ENCODE assay signal across 19 mouse cellular contexts in genomic region chr4:116192286-116192835, GRCm38 (mm10). TPM values are rescaled to one million over a fixed set of nuclear protein-coding genes. Genes with fewer than 3 reads are reported as not detected.
DNase-seq lines count a peak whose midpoint lies in the region; ATAC-seq lines count a peak whose summit lies in the region.
"Had no signal": no experiment of that assay in that cellular context is flagged by ENCODE, and none has a peak within 500 bp of the region (broad histone marks: within the 10 kb centered on the region; RNA-seq: fewer than 3 reads in every experiment).

No protein-coding gene starts in this region.

- no peaks in the 10 kb centered on the region for H3K27me3 ChIP-seq in heart, embryonic 12.5 days (replicated peaks)
- H3K27me3 ChIP-seq in midbrain, embryonic 15.5 days (replicated peaks): no peaks in the 10 kb centered on the region
- H3K27me3 ChIP-seq: embryonic facial prominence, embryonic 12.5 days; heart, embryonic 15.5 days; limb, embryonic 13.5 days; Patski had no signal

- 48% methylated on average over 4 of the region's 4 CpGs for WGBS in heart, embryonic 12.5 days
- 79% methylated on average over 4 of the region's 4 CpGs for WGBS in midbrain, embryonic 15.5 days

- peaks cover 16% of the 10 kb centered on the region for H3K4me1 ChIP-seq in heart, embryonic 12.5 days (replicated peaks)
- no peaks in the 10 kb centered on the region for H3K4me1 ChIP-seq in midbrain, embryonic 15.5 days
- H3K4me1 ChIP-seq: embryonic facial prominence, embryonic 12.5 days; limb, embryonic 13.5 days had no signal

- no peaks in the 10 kb centered on the region for H3K36me3 ChIP-seq in heart, embryonic 12.5 days
- H3K36me3 ChIP-seq in midbrain, embryonic 15.5 days (replicated peaks): no peaks in the 10 kb centered on the region
- H3K36me3 ChIP-seq: embryonic facial prominence, embryonic 12.5 days; heart, embryonic 15.5 days; limb, embryonic 13.5 days had no signal

- peak overlapping the region; percentile 28; the same call in 1 of the 2 replicates for H3K9ac ChIP-seq in heart, embryonic 12.5 days
- H3K9ac ChIP-seq in midbrain, embryonic 15.5 days: no peak overlapping the region
- H3K9ac ChIP-seq: embryonic facial prominence, embryonic 12.5 days; heart, embryonic 15.5 days; limb, embryonic 13.5 days had no signal

- H3K9me3 ChIP-seq in heart, embryonic 12.5 days (replicated peaks): no peaks in the 10 kb centered on the region
- no peaks in the 10 kb centered on the region for H3K9me3 ChIP-seq in midbrain, embryonic 15.5 days
- H3K9me3 ChIP-seq: embryonic facial prominence, embryonic 12.5 days; heart, embryonic 15.5 days; limb, embryonic 13.5 days had no signal

- no peak overlapping the region for H3K27ac ChIP-seq in heart, embryonic 12.5 days (ENCODE audit: poor library complexity, severe bottlenecking)
- H3K27ac ChIP-seq in midbrain, embryonic 15.5 days: no peak overlapping the region
- H3K27ac ChIP-seq: embryonic facial prominence, embryonic 12.5 days; heart, embryonic 15.5 days; limb, embryonic 13.5 days had no signal

- H3K4me2 ChIP-seq in heart, embryonic 12.5 days: no peak overlapping the region
- H3K4me2 ChIP-seq in midbrain, embryonic 15.5 days: no peak overlapping the region
- H3K4me2 ChIP-seq: embryonic facial prominence, embryonic 12.5 days; heart, embryonic 15.5 days; limb, embryonic 13.5 days had no signal

- no peak for ATAC-seq in heart, embryonic 12.5 days (ENCODE audit: insufficient number of reproducible peaks, low FRiP score)
- ATAC-seq in midbrain, embryonic 15.5 days (replicated peaks): no peak
- ATAC-seq: Patski had no signal

- no peak overlapping the region for H3K4me3 ChIP-seq in heart, embryonic 12.5 days
- H3K4me3 ChIP-seq in midbrain, embryonic 15.5 days: no peak overlapping the region
- H3K4me3 ChIP-seq: embryonic facial prominence, embryonic 12.5 days; heart, embryonic 15.5 days; limb, embryonic 13.5 days had no signal

- peak; percentile 9 for DNase-seq in heart, adult 8-10 months (ENCODE audit: low spot score)
- DNase-seq in heart, postnatal 36 days: no peak
- peak; percentile 12 for DNase-seq in right cerebral cortex, postnatal 14 days
- DNase-seq in right cerebral cortex, postnatal 25 days: no peak
- DNase-seq in ovary, postnatal 14 days (ENCODE audit: low spot score): no peak
- DNase-seq: cerebellum, adult 9-11 months; thymus, adult 2 months had no signal

- intact Hi-C loops in heart, postnatal 36 days (cut with DNase I): loop anchor here (2.0 kb wide), 2 partner anchors 16 to 26 kb away; no protein-coding TSS in a partner anchor

RNA-seq across cellular contexts. Expression of gene Gm49337, which starts 19.2 kb away (rescaled TPM):
- total RNA-seq in heart, adult 8-10 months (2022): not detected
- total RNA-seq in heart, postnatal 36 days (2021): not detected
- not detected in 2 replicates for polyA plus RNA-seq in heart, embryonic 12.5 days (2016; fragmentation: Nextera tagmentation; extraction: Ambion mirVana)
- polyA plus RNA-seq in midbrain, embryonic 15.5 days (2015; fragmentation: Nextera tagmentation; extraction: Ambion mirVana): not detected in 2 replicates
- total RNA-seq: megakaryocyte-erythroid progenitor cell, adult 5-6 weeks; neutrophil, adult 5-6 weeks had no signal
- polyA plus RNA-seq: embryonic facial prominence, embryonic 12.5 days; heart, embryonic 15.5 days; limb, embryonic 13.5 days; lung, embryonic 16.5 days; Patski; thymus, adult 2 months had no signal

RNA-seq across cellular contexts. Expression of gene 1700042G07Rik, which starts 19.2 kb away (rescaled TPM):
- not detected for total RNA-seq in heart, adult 8-10 months (2022)
- total RNA-seq in heart, postnatal 36 days (2021): not detected
- not detected in 2 replicates for polyA plus RNA-seq in heart, embryonic 12.5 days (2016; fragmentation: Nextera tagmentation; extraction: Ambion mirVana)
- not detected in 2 replicates for polyA plus RNA-seq in midbrain, embryonic 15.5 days (2015; fragmentation: Nextera tagmentation; extraction: Ambion mirVana)
- total RNA-seq: layer of hippocampus, adult 18-20 months; left cerebral cortex, adult 8-10 months; megakaryocyte-erythroid progenitor cell, adult 5-6 weeks; monocyte, adult 5-6 weeks; neutrophil, adult 5-6 weeks had no signal
- polyA plus RNA-seq: embryonic facial prominence, embryonic 12.5 days; heart, embryonic 15.5 days; limb, embryonic 13.5 days; lung, embryonic 16.5 days; Patski; thymus, adult 2 months had no signal

RNA-seq across cellular contexts. Expression of gene Tspan1, which starts 25.0 kb away (rescaled TPM):
- under 1 TPM in 1 of 4 experiments, not detected in 3; 0.55 TPM for total RNA-seq in heart, adult 8-10 months (2022)
- not detected for total RNA-seq in heart, postnatal 36 days (2021)
- polyA plus RNA-seq in heart, embryonic 12.5 days (2016; fragmentation: Nextera tagmentation; extraction: Ambion mirVana): not detected in 2 replicates
- 0.22 and 0.26 TPM in 2 replicates for polyA plus RNA-seq in midbrain, embryonic 15.5 days (2015; fragmentation: Nextera tagmentation; extraction: Ambion mirVana)
- total RNA-seq: layer of hippocampus, adult 18-20 months; megakaryocyte-erythroid progenitor cell, adult 5-6 weeks; monocyte, adult 5-6 weeks had no signal

RNA-seq across cellular contexts. Expression of gene Pik3r3, which starts 29.1 kb away (rescaled TPM):
- 10 to 100 TPM in 3 of 4 experiments, 1 to 10 TPM in 1; 8.5 to 14.9 (median 11.9) TPM for total RNA-seq in heart, adult 8-10 months (2022)
- total RNA-seq in heart, postnatal 36 days (2021): 10 to 100 TPM in 1 of 2 experiments, 1 to 10 TPM in 1; 9.8 to 10.6 TPM
- 25.6 and 25.8 TPM in 2 replicates for polyA plus RNA-seq in heart, embryonic 12.5 days (2016; fragmentation: Nextera tagmentation; extraction: Ambion mirVana)
- 81.1 and 89.7 TPM in 2 replicates for polyA plus RNA-seq in midbrain, embryonic 15.5 days (2015; fragmentation: Nextera tagmentation; extraction: Ambion mirVana)
- total RNA-seq: monocyte, adult 5-6 weeks had no signal

RNA-seq across cellular contexts. Expression of gene Lurap1, which starts 41.2 kb away (rescaled TPM):
- 1 to 10 TPM; 3.6 to 5.3 (median 4.9) TPM for total RNA-seq in heart, adult 8-10 months (2022)
- 1 to 10 TPM; 4.6 to 5.1 TPM for total RNA-seq in heart, postnatal 36 days (2021)
- 2.3 and 2.6 TPM in 2 replicates for polyA plus RNA-seq in heart, embryonic 12.5 days (2016; fragmentation: Nextera tagmentation; extraction: Ambion mirVana)
- 2.2 and 2.6 TPM in 2 replicates for polyA plus RNA-seq in midbrain, embryonic 15.5 days (2015; fragmentation: Nextera tagmentation; extraction: Ambion mirVana)

Comparison
In these comparisons a context has a peak if more than half of its experiments do, and no peak if none do; other contexts are left out.
1. DNase-seq: peak in heart, adult 8-10 months (single experiment) and right cerebral cortex, postnatal 14 days (single experiment); none in heart, postnatal 36 days (0 of 2), right cerebral cortex, postnatal 25 days (single experiment) and ovary, postnatal 14 days (single experiment).